Mouse (Mus musculus): Measurements from ENCODE around the gene Mfap1b.

DNA sequence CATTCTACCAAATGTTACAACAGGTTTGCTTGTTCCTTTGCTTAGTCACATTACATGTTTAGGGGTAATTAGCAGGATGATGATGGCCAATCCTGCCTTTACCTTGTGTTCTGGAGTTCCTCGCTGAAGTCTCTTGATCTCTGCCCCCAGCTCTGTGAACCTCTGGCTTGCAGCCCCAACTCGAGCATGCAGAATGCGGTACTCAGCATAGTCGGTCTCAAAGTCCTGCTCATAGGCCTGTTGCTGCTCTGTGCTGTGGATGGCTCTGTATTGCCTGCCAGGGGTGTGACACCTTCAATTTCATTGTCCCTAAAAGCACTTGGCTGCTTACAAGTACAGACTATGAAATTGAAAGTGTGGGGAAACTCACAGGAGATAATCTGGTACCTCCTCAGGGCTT is 34.1 kb downstream of the Mfap1b start:
- no peak for TF ChIP-seq MAX (IDR thresholded peaks at IDR 0.05; ENCODE audit: low read depth)
- TF ChIP-seq POLR2A (IDR thresholded peaks at IDR 0.05; ENCODE audit: insufficient read length, low read depth), result no peak
- no peak for TF ChIP-seq SRF (IDR thresholded peaks at IDR 0.05; ENCODE audit: control insufficient read depth, insufficient read length, low read depth)
- no peak for TF ChIP-seq USF1 (IDR thresholded peaks at IDR 0.05; ENCODE audit: low read depth)
- no peak for TF ChIP-seq MYOG (IDR thresholded peaks at IDR 0.05; ENCODE audit: control insufficient read depth in 1 of 3, insufficient read depth in 1 of 3, insufficient read length in 2 of 3, low read depth in 2 of 3)
- peak; percentile 30 for TF ChIP-seq POLR2AphosphoS2 (IDR thresholded peaks at IDR 0.05; ENCODE audit: insufficient read length, low read depth)
- TF ChIP-seq E2F4 (IDR thresholded peaks at IDR 0.05; ENCODE audit: insufficient read depth), result no peak
- TF ChIP-seq TCF12 (IDR thresholded peaks at IDR 0.05; ENCODE audit: insufficient read depth, poor library complexity, severe bottlenecking), result no peak
- TF ChIP-seq REST (IDR thresholded peaks at IDR 0.05; ENCODE audit: insufficient read depth, insufficient read length), result no peak
- no peak for TF ChIP-seq MYOD1 (IDR thresholded peaks at IDR 0.05; ENCODE audit: control insufficient read depth in 1 of 3, insufficient read length in 2 of 3, low read depth in 2 of 3)
- TF ChIP-seq CEBPB (IDR thresholded peaks at IDR 0.05; ENCODE audit: insufficient read depth, poor library complexity, severe bottlenecking), result no peak
